Mouse (Mus musculus) embryonic stem cell, embryonic (primary cell): ENCODE results near the gene Hhatl.

Experiments used
- CTCF ChIA-PET, 4 experiments: fragments of 300-600 bp in 2 of 4; fragments of 350-600 bp in 2 of 4; sonication (Branson Sonifier 250); formaldehyde crosslinking; loops; one replicate each; lab custom pipeline; 2022; ENCODE audit warnings: inconsistent platforms in 2 of 4; lab: Charles Lee
- POLR2A ChIA-PET, 4 experiments: fragments of 300-600 bp in 2 of 4; fragments of 350-600 bp in 2 of 4; sonication (Branson Sonifier 250); formaldehyde crosslinking; loops; one replicate each; lab custom pipeline; 2022; ENCODE audit warnings: antibody characterized with exemption in 4 of 4, inconsistent platforms in 1 of 4; lab: Charles Lee

Gene Hhatl

GRCm38 (mm10) chr9:121791757-121792521 is at the start of gene Hhatl:
TSS of gene Hhatl (minus strand) at chr9:121792507.
- ChIA-PET POLR2A (interaction anchor here in 1 of 4 experiments (0.6 kb wide), 1 partner anchor 24 kb away, joined by 3 read pairs; no protein-coding TSS in a partner anchor), CTCF (interaction anchor here in 1 of 4 experiments (0.7 kb wide), 1 partner anchor 16 kb away, joined by 3 read pairs; no protein-coding TSS in a partner anchor)

- ChIA-PET CTCF (no interaction called here), POLR2A (interaction anchor here in 2 of 4 experiments (0.6 to 1.0 kb wide), 2 partner anchors 10 to 19 kb away, joined by 3 read pairs; partner anchors contain the start of gene Higd1a (in 1 of the 2))
Observed at GRCm38 (mm10) chr9:121839622-121839965, 47.3 kb upstream of the Hhatl start.

GRCm38 (mm10) chr9:121838829-121839621 is 46.7 kb upstream of the Hhatl start, which contains the start of gene Ccdc13:
TSS of gene Ccdc13 (minus strand) at chr9:121839461.
- POLR2A ChIA-PET, result interaction anchor here in 2 of 4 experiments (0.6 to 1.3 kb wide), 2 partner anchors 10 to 19 kb away, joined by 3 to 4 read pairs; partner anchors contain the start of gene Higd1a (in 1 of the 2)
- CTCF ChIA-PET, result no interaction called here

GRCm38 (mm10) chr9:121838008-121838407 is 45.7 kb upstream of the Hhatl start:
- CTCF ChIA-PET, result interaction anchor here in 1 of 4 experiments (0.5 kb wide), 1 partner anchor 31 kb away, joined by 6 read pairs; no protein-coding TSS in a partner anchor
- POLR2A ChIA-PET, result interaction anchor here in 1 of 4 experiments (1.3 kb wide), 1 partner anchor 11 kb away, joined by 4 read pairs; no protein-coding TSS in a partner anchor

GRCm38 (mm10) chr9:121833825-121834224 is 41.5 kb upstream of the Hhatl start:
- CTCF ChIA-PET, result interaction anchor here in 2 of 4 experiments (1.0 to 1.9 kb wide), 4 partner anchors 13 to 151 kb away, joined by 4 to 9 read pairs (median 4); no protein-coding TSS in a partner anchor
- POLR2A ChIA-PET, result interaction anchor here in 3 of 4 experiments (0.5 to 1.9 kb wide), 6 partner anchors 13 to 520 kb away, joined by 3 to 6 read pairs (median 5); partner anchors contain the start of genes Higd1a (in 1 of the 3) and Lyzl4 (in 1 of the 3)

- ChIA-PET CTCF (interaction anchor here (0.5 to 1.9 kb wide), 39 partner anchors 8 to 736 kb away, joined by 3 to 36 read pairs (median 3); partner anchors contain the start of genes Higd1a (in 1 of the 4) and Ss18l2 (in 1 of the 4)), POLR2A (interaction anchor here in 1 of 4 experiments (1.5 kb wide), 1 partner anchor 16 kb away, joined by 4 read pairs; no protein-coding TSS in a partner anchor)
Observed at GRCm38 (mm10) chr9:121830956-121831293, 38.6 kb upstream of the Hhatl start.

GRCm38 (mm10) chr9:121830243-121830955 is 38.1 kb upstream of the Hhatl start:
- ChIA-PET CTCF (interaction anchor here (0.5 to 1.9 kb wide), 37 partner anchors 9 to 736 kb away, joined by 3 to 36 read pairs (median 3); partner anchors contain the start of gene Higd1a (in 1 of the 4)), POLR2A (no interaction called here)

- CTCF ChIA-PET, result interaction anchor here (0.6 to 1.4 kb wide), 11 partner anchors 9 to 678 kb away, joined by 3 to 9 read pairs (median 5); no protein-coding TSS in a partner anchor
- POLR2A ChIA-PET, result interaction anchor here in 1 of 4 experiments (1.1 kb wide), 1 partner anchor 110 kb away, joined by 3 read pairs; the partner anchor contains the start of gene Nktr
Observed at GRCm38 (mm10) chr9:121829270-121829992, 37.1 kb upstream of the Hhatl start.

GRCm38 (mm10) chr9:121828314-121828713 is 36.0 kb upstream of the Hhatl start:
- POLR2A ChIA-PET, result interaction anchor here in 1 of 4 experiments (0.6 kb wide), 1 partner anchor 523 kb away, joined by 3 read pairs; the partner anchor contains the start of gene Abhd5
- CTCF ChIA-PET, result interaction anchor here in 3 of 4 experiments (0.5 to 1.3 kb wide), 4 partner anchors 12 to 349 kb away, joined by 4 to 6 read pairs (median 4); no protein-coding TSS in a partner anchor

GRCm38 (mm10) chr9:121826356-121826755 is 34.0 kb upstream of the Hhatl start:
- CTCF ChIA-PET, result interaction anchor here in 1 of 4 experiments (0.7 kb wide), 1 partner anchor 26 kb away, joined by 3 read pairs; no protein-coding TSS in a partner anchor

GRCm38 (mm10) chr9:121823991-121824390 is 31.7 kb upstream of the Hhatl start:
- POLR2A ChIA-PET, result interaction anchor here in 2 of 4 experiments (0.6 to 1.0 kb wide), 4 partner anchors 13 to 689 kb away, joined by 3 to 6 read pairs (median 3); no protein-coding TSS in a partner anchor
- CTCF ChIA-PET, result interaction anchor here in 1 of 4 experiments (0.6 kb wide), 1 partner anchor 184 kb away, joined by 21 read pairs; no protein-coding TSS in a partner anchor

More at GRCm38 (mm10) chr9:121826356-121826755, 34.0 kb upstream of the Hhatl start:
- POLR2A ChIA-PET, result no interaction called here

GRCm38 (mm10) chr9:121823051-121823450 is 30.7 kb upstream of the Hhatl start:
- POLR2A ChIA-PET, result interaction anchor here in 1 of 4 experiments (0.5 to 1.4 kb wide), 4 partner anchors 12 to 1055 kb away, joined by 3 read pairs; no protein-coding TSS in a partner anchor
- CTCF ChIA-PET, result interaction anchor here in 3 of 4 experiments (0.7 to 1.5 kb wide), 3 partner anchors 8 to 348 kb away, joined by 3 to 5 read pairs (median 4); no protein-coding TSS in a partner anchor

GRCm38 (mm10) chr9:121822585-121822991 is 30.3 kb upstream of the Hhatl start:
- CTCF ChIA-PET, result interaction anchor here in 2 of 4 experiments (0.6 to 1.5 kb wide), 3 partner anchors 9 to 348 kb away, joined by 3 to 5 read pairs (median 4); no protein-coding TSS in a partner anchor
- POLR2A ChIA-PET, result interaction anchor here in 2 of 4 experiments (0.7 to 1.4 kb wide), 2 partner anchors 11 to 41 kb away, joined by 3 to 6 read pairs; no protein-coding TSS in a partner anchor

- ChIA-PET POLR2A (no interaction called here), CTCF (interaction anchor here in 2 of 4 experiments (0.6 to 2.5 kb wide), 4 partner anchors 9 to 447 kb away, joined by 3 to 6 read pairs (median 4); no protein-coding TSS in a partner anchor)
Observed at GRCm38 (mm10) chr9:121820765-121821164, 28.5 kb upstream of the Hhatl start.

GRCm38 (mm10) chr9:121819771-121820471 is 27.6 kb upstream of the Hhatl start:
- POLR2A ChIA-PET, result interaction anchor here in 1 of 4 experiments (0.7 kb wide), 1 partner anchor 38 kb away, joined by 3 read pairs; no protein-coding TSS in a partner anchor
- CTCF ChIA-PET, result interaction anchor here in 2 of 4 experiments (0.6 to 2.5 kb wide), 5 partner anchors 10 to 446 kb away, joined by 3 to 6 read pairs (median 3); no protein-coding TSS in a partner anchor
